Mouse (Mus musculus): ENCODE results near the gene Olfml3. TPM values are rescaled to one million over a fixed set of nuclear protein-coding genes. Genes with fewer than 3 reads are reported as not detected.

The Olfml3 gene
- total RNA-seq, 2 experiments from 2014 or later: 5.2 TPM

- DNase-seq: no peak
Measured at GRCm38 (mm10) chr3:103740342-103740741, 2.5 kb upstream of the Olfml3 start.

- DNase-seq: no peak
Measured at GRCm38 (mm10) chr3:103739329-103739728, 1.5 kb upstream of the Olfml3 start, which contains the start of gene Gm10964. Gene Gm10964 (plus strand): TSS chr3:103739366.

DNA sequence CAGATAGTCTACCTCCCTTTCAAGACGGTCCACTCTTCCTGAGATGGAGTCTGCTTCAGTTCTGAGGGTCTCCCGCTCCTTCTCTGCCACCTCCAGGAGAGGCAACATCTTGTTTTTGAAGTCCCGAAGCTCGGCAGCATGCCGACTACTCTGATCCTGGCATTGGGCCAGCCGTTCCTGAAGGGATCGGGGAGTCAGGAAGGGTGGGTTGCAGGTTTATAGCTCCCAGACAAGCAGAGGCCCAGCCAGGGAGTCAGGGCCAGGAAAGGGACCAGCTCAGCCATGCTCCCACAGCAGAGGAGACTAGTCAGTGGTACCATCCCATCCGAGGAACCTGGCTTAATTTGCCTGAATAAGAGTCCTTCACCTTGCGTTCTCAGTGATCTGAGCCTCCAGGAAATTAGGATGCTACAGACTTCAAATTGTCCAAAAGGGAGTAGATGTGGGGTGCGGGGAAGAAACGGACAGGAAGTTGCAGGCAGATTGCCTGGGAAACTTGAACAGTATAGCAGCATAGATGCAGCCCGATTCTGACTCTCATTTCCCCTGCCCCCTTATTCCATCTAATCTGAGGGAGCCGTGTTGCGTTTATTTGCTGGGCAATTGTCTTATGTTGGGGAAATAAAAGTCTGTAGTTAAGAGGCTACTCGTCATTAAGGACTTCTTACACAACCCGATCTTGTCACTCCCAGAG is 593 bp downstream of the Olfml3 start:
- peak; percentile 48 for DNase-seq

GRCm38 (mm10) chr3:103735776-103736600 is 1.8 kb downstream of the Olfml3 start:
- no peak for DNase-seq

DNA sequence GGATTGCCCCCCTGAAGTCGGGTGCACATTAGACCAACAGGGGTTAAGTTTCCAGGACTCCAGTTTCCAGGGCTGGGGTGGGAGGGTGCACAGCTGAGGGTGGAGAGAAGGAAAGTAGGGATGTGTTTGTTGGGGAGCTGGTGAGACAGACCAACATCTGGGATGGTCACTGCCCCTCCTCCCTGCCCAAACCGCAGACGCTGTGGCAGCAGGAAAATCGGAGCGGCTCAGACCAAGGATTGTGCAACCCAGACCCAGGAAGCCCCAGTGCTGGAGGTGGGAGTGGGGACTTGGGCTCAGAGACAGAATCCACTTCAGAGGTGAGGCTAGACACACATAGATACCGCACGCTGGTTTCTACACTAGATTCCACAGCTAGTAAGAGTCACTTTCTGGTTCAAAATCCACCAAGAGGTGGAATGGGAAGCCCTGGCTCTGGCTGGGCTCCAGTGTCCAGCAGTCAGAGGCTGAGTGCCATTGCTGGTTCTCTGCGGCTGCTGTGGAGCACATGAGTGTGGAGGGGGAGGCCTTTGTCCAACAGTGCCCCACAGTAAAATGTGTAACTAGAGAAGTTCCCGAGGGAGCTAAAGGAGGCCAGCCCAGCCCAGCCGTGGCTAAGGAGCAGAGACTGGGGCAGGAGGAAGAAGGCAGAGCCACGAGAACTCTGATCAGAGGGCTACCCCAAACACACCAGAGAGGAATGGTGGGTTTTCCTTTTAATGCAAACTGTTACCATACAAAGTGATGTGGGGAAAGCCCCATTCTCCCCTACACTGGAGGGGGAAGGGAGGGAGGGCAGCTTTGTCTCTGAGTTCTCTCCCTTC is 2.9 kb downstream of the Olfml3 start:
- DNase-seq: peak; percentile 69

GRCm38 (mm10) chr3:103733799-103734695 is 3.8 kb downstream of the Olfml3 start:
- no peak for DNase-seq

GRCm38 (mm10) chr3:103733176-103733575 is 4.6 kb downstream of the Olfml3 start:
- no peak for DNase-seq

- no peak for DNase-seq
Measured at GRCm38 (mm10) chr3:103732116-103732515, 5.7 kb downstream of the Olfml3 start.

DNA sequence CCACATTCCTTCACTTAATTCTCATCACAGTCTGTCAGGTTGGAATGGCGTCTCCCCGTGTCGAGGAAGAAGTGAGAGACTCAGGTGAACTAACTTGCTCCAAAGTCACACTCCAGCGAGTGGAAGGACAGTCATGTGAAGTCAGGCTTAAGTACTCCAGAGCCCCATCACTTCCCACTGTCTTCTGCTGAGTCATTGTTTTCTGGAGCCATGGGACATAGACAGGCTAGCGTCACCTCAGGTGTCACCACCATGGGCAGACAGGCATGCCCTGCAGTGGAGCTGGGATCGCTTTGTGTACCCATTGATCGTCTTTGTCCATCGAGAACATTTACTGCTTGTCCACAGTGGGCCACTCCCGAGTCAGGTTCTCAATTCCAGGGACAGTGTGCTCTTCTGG is 8.0 kb downstream of the Olfml3 start:
- no peak for DNase-seq

- no peak for DNase-seq
Measured at GRCm38 (mm10) chr3:103727813-103728326, 9.9 kb downstream of the Olfml3 start.

DNA sequence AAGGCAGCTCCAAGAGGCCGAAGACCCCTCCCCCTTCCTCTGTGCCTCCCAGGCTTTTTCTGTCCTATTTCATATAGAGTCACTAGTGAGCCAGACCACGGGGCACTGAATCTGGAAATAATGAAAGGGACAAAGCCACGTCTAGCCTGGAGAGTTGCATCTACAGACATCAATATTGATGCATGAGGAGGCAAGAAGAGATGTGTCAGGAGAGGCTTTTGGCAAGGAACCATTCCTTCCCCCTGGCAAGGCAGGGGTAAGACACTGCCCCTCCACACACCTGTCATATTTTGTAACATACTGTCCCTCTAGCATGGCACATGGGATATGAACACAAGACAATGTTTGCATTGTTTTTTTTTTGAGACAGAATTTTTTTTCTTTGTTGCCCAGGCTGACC is 11.2 kb downstream of the Olfml3 start:
- DNase-seq: no peak

GRCm38 (mm10) chr3:103724137-103724536 is 13.7 kb downstream of the Olfml3 start:
- no peak for DNase-seq

DNA sequence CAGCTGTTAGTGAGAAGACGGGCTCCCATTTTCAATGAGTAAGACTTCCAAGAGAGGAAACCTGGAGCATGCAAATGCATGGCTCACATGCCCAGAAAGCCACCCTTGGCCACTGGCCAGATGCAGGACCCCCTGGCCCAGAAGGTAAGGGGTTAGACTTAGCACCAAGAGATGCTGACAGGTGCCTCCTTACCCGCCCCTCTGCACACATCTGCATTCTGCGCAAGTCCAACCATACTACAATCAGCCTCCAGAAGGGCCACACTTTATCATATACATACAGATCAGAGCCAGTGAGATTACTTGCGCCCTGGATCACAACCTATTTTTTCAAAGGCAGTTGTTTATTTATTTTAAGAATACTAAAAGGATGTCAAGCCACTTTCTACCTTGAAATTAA is 19.1 kb downstream of the Olfml3 start:
- DNase-seq: no peak

GRCm38 (mm10) chr3:103716774-103717760 is 20.7 kb downstream of the Olfml3 start:
- peak; percentile 48 for DNase-seq

DNA sequence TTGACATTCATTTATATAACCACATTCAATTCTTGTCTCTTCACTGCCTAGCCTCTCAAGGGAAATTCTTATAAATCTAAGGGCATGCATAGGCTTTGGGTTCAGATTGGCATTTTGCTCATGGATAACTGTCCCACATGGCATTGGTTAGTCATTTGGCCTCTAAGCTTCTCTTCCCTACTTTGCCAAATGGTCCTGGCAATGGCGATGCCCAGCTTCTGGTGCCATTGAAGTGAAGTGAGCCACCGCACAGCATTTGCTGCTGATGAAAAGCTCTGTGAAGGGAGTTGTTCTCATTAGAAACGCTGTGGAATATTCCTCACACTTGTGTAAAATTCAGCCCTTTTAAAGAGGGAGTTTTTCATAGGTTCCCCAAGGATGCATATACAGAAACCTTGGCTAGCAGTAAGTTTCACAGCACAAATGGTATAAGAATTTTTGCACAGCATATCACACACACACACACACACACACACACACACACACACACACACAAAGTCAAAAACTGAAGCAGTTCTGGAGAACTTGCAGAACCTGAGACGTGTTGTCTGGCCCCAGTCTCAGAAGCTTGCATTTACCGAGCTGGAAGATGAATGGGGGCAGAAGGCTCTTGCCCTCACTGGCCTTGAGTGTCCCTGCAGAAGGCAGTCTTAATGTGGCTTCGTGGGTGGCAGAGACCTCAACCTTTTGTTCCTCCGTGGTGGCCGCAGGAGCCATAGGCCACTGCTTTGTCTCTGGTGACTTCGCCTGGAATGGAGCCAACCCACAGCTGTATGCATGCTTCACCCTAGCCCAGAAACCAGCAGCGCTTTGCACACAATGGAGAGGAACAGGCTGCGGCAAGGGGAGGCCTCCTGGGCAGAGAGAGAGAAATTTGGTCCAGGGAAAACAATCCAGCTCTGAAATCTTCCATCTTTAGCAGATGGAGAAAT is 21.8 kb downstream of the Olfml3 start:
- no peak for DNase-seq

GRCm38 (mm10) chr3:103714942-103715341 is 22.9 kb downstream of the Olfml3 start:
- DNase-seq: no peak

- DNase-seq: no peak
Measured at GRCm38 (mm10) chr3:103714236-103714875, 23.4 kb downstream of the Olfml3 start.

GRCm38 (mm10) chr3:103712196-103712595 is 25.6 kb downstream of the Olfml3 start:
- no peak for DNase-seq

All from gastrocnemius, postnatal 25 days (tissue).